Mouse (Mus musculus) heart, embryonic 12.5 days (tissue): ENCODE results near the gene 2210016F16Rik. TPM values are rescaled to one million over a fixed set of nuclear protein-coding genes. Genes with fewer than 3 reads are reported as not detected.
A peak's percentile ranks its signal among the peaks of the same experiment; 100 is the strongest.
"Not testable (repeated sequence)": the region's sequence is repeated elsewhere in the genome, so short reads cannot be mapped to it uniquely, and the experiment has no call there.

ENCODE experiments used
- ATAC-seq: fragments of 200-750 bp; cut with Nextera tagmentation; 2 replicates; pipeline ENCODE4 v1.8.0; 2017; ENCODE audit warnings: moderate TSS enrichment, moderate library complexity; ENCODE audit not compliant: insufficient number of reproducible peaks, low FRiP score
- H3K27ac ChIP-seq: fragments of 300-500 bp; sonication (generic); 2 replicates; pipeline ENCODE4 v1.5.1; 2016; ENCODE audit warnings: mild to moderate bottlenecking, moderate library complexity; ENCODE audit not compliant: poor library complexity, severe bottlenecking
- H3K27me3 ChIP-seq: fragments of 300-500 bp; sonication (generic); replicated peaks from 2 replicates; pipeline ENCODE4 v1.6.1; 2016; ENCODE audit warnings: mild to moderate bottlenecking, moderate library complexity
- H3K36me3 ChIP-seq: fragments of 300-500 bp; sonication (generic); 2 replicates; pipeline ENCODE4 v1.6.1; 2016; ENCODE audit warnings: mild to moderate bottlenecking, moderate library complexity
- H3K4me1 ChIP-seq: fragments of 300-500 bp; sonication (generic); replicated peaks from 2 replicates; pipeline ENCODE4 v1.6.1; 2016; ENCODE audit warnings: mild to moderate bottlenecking
- H3K4me2 ChIP-seq: fragments of 300-500 bp; sonication (generic); 2 replicates; pipeline ENCODE4 v1.6.1; 2016; ENCODE audit warnings: mild to moderate bottlenecking, moderate library complexity
- H3K4me3 ChIP-seq: fragments of 300-500 bp; sonication (generic); 2 replicates; pipeline ENCODE4 v1.5.1; 2016; ENCODE audit warnings: mild to moderate bottlenecking
- H3K9ac ChIP-seq: fragments of 300-500 bp; sonication (generic); 2 replicates; pipeline ENCODE4 v1.6.1; 2016; ENCODE audit warnings: mild to moderate bottlenecking, moderate library complexity
- H3K9me3 ChIP-seq: fragments of 300-500 bp; sonication (generic); replicated peaks from 2 replicates; pipeline ENCODE4 v1.6.1; 2016; ENCODE audit warnings: mild to moderate bottlenecking, moderate library complexity
- WGBS: fragments of 180-500 bp; shearing (Covaris S2); methylation state at CpG from one replicate; pipeline ENCODE4 v1.1.7; 2016; 5-methylcytosine and 5-hydroxymethylcytosine counted together
- polyA plus RNA-seq: library from polyadenylated mRNA; unstranded; fragments of >200 nt; fragmentation: Nextera tagmentation; extraction: Ambion mirVana; gene quantifications from 2 replicates; pipeline ENCODE4 v1.2.1, GENCODE M21; 2016

2210016F16Rik gene
- polyA plus RNA-seq, 1 experiment from 2014 or later, result 30.5 TPM

DNA sequence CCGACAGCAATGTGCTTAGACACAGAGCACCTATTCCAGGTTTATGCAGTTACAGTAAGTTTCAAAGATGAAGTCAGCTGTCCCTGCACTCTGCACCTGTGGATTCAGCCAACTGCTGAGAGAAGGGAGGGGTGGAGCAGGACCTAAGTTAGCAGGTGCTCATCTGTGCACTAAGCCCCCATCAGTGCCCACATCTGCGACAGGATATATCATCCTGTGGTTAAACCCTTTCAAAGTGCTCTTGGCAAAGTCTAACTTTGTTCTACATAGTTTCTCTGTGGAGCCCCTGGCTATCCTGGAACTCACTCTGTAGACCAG, 11.9 kb downstream of the 2210016F16Rik start:
- no peaks in the 10 kb centered on the region for H3K4me1 ChIP-seq
- no peak overlapping the region for H3K9ac ChIP-seq
- H3K27ac ChIP-seq, result no peak overlapping the region
- 79% methylated on average over 2 of the region's 2 CpGs for WGBS
- H3K4me3 ChIP-seq, result no peak overlapping the region
- H3K36me3 ChIP-seq, result no peaks in the 10 kb centered on the region
- H3K4me2 ChIP-seq, result no peak overlapping the region
- ATAC-seq, result no peak
- H3K9me3 ChIP-seq, result peaks cover 10% of the 10 kb centered on the region; the same call in 1 of the 2 replicates
- H3K27me3 ChIP-seq, result no peaks in the 10 kb centered on the region

DNA sequence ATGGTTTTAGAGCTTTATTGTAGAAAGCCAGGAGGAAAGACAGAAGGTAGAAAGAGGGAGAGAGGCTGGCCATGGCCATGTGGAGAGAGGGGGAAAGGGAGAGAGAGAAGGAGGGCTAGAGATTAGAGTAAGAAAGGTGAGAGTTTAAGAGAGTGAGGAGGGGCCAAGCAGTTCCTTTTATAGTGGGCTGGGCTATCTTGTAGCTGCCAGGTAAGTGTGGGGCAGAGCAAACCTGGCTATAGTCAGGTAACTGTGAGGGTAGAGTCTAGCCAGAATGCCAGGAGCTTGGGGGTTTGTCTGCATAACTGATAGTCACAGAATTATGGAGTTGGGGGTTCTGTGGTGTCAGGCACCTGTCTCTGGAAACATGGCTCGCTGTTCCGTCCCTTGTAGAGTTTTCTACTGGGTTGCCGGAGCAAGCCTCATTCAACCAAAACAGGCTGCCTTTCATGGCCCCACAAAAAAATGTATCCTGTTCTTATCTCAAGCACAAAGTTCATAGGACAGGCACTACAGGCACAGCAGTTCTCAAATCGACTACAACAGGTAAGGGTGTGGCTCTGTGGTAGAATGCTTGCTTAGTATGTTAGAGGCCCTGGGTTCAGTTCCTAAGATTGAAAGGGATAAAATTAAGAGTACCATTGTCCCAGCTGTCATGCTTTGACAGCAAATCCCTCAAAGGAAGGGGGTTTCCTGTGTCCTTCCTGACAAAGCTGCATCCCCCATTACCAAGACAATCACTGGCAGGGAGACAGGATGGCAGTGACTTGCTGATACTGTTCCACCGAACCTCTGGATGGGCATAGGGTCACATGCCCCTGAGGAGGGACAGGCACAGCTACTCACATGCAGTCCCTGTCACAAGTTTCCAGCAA, 12.5 kb downstream of the 2210016F16Rik start:
- H3K4me3 ChIP-seq, result no peak overlapping the region
- H3K36me3 ChIP-seq, result no peaks in the 10 kb centered on the region
- ATAC-seq, result no peak
- no peaks in the 10 kb centered on the region for H3K27me3 ChIP-seq
- no peak overlapping the region for H3K27ac ChIP-seq
- H3K9me3 ChIP-seq, result peaks cover 10% of the 10 kb centered on the region; the same call in 1 of the 2 replicates
- H3K9ac ChIP-seq, result no peak overlapping the region
- no peak overlapping the region for H3K4me2 ChIP-seq
- 75% methylated on average over 5 of the region's 5 CpGs for WGBS
- no peaks in the 10 kb centered on the region for H3K4me1 ChIP-seq

DNA sequence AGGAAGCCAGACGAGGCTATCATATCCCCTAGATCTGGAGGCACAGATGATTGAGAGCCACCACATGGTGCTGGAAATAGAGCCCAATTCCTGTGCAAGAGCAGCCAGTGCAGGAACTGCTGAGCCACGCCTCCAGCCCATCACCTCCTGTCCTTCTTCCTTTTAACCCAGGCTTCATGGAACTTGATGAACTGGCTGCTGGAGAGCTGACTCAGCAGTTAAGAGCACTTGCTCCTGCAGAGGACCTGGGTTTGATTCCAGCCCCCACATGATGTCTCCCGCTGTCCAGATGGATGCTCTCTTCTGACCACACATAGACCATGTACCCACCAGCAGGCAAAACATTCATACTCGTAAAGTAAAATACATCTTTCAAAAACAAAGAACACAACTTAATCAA, 16.2 kb downstream of the 2210016F16Rik start:
- Histone ChIP-seq H3K4me2 (no peak overlapping the region), H3K4me1 (no peaks in the 10 kb centered on the region), H3K36me3 (no peaks in the 10 kb centered on the region), H3K9ac (no peak overlapping the region), H3K27me3 (no peaks in the 10 kb centered on the region), H3K4me3 (no peak overlapping the region), H3K9me3 (0 out of 2 replicates have a peak, but pooled peaks cover 3% of the 10 kb centered on the region), H3K27ac (no peak overlapping the region)
- ATAC-seq, result no peak
- WGBS, result 65% methylated on average over 4 of the region's 4 CpGs

DNA sequence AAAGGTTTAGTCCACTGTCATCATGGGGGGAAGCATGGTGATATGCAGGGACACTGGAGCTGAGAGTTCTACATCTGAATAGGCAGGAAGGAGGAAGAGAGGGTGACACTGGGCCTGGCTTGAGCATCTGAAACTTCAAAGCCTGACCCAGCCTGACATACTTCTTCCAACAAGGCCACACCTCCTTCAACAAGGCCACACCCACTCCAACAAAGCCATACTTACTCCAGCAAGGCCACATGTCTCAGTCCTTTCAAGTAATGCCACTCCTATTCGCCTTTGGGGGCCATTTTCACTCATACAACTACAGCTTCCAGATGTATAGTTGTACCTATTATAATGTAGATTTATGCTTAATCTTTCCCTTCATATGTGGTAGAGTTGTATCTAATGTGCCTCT, 17.4 kb downstream of the 2210016F16Rik start:
- WGBS, result 61% methylated on average over 1 of the region's 1 CpGs
- Histone ChIP-seq H3K4me3 (no peak overlapping the region), H3K9ac (no peak overlapping the region), H3K36me3 (no peaks in the 10 kb centered on the region), H3K4me2 (no peak overlapping the region), H3K4me1 (no peaks in the 10 kb centered on the region), H3K27ac (no peak overlapping the region), H3K27me3 (no peaks in the 10 kb centered on the region), H3K9me3 (0 out of 2 replicates have a peak, but pooled peaks cover 7% of the 10 kb centered on the region)
- ATAC-seq, result no peak

DNA sequence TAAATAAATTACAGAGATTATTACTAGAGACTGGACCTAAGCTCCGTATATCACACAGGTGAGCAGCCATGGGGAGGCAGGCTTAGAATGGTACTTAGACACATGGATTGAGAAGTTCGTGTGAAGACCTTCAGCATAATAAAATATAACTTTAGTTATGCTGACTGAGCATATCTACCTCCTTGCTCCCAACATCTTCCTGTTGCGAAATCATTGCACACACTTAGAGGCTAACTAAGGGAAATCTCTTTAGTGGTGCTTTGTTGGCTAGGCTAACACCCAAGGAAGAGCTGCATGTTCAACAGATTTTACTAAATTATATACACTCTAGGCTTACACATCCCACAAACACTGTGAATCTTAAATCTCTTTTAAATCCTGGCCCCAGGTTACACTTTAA, 18.7 kb downstream of the 2210016F16Rik start:
- H3K27ac ChIP-seq, result no peak overlapping the region
- H3K4me3 ChIP-seq, result no peak overlapping the region
- 83% methylated on average over 3 of the region's 3 CpGs for WGBS
- H3K9ac ChIP-seq, result no peak overlapping the region
- no peaks in the 10 kb centered on the region for H3K27me3 ChIP-seq
- H3K9me3 ChIP-seq, result 0 out of 2 replicates have a peak, but pooled peaks cover 10% of the 10 kb centered on the region
- ATAC-seq, result no peak
- H3K36me3 ChIP-seq, result no peaks in the 10 kb centered on the region
- no peak overlapping the region for H3K4me2 ChIP-seq
- no peaks in the 10 kb centered on the region for H3K4me1 ChIP-seq

DNA sequence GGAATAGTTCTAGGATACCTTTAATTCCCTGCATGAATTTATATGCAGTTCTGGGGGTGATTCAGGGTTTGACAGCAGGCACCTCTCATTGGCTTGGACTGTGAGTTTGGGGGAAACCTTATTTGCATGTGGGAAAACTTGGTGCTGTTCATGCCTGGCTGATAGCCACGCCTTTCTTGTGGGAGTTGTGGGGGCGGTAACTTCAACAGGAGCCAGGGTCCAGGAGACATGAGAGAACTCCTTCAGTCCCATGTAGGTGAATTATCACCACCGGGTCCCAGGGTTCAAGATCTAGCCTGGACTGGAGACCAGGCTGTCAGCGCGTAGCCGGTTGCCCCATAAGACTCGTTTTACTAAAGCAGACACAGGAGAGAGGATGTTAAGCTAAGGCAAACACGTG, 19.8 kb downstream of the 2210016F16Rik start:
- not testable (repeated sequence) for H3K36me3 ChIP-seq, H3K4me2 ChIP-seq, H3K4me1 ChIP-seq, H3K27me3 ChIP-seq, H3K9me3 ChIP-seq, H3K9ac ChIP-seq, H3K27ac ChIP-seq, H3K4me3 ChIP-seq, ATAC-seq
- WGBS, result 80% methylated on average over 8 of the region's 8 CpGs

DNA sequence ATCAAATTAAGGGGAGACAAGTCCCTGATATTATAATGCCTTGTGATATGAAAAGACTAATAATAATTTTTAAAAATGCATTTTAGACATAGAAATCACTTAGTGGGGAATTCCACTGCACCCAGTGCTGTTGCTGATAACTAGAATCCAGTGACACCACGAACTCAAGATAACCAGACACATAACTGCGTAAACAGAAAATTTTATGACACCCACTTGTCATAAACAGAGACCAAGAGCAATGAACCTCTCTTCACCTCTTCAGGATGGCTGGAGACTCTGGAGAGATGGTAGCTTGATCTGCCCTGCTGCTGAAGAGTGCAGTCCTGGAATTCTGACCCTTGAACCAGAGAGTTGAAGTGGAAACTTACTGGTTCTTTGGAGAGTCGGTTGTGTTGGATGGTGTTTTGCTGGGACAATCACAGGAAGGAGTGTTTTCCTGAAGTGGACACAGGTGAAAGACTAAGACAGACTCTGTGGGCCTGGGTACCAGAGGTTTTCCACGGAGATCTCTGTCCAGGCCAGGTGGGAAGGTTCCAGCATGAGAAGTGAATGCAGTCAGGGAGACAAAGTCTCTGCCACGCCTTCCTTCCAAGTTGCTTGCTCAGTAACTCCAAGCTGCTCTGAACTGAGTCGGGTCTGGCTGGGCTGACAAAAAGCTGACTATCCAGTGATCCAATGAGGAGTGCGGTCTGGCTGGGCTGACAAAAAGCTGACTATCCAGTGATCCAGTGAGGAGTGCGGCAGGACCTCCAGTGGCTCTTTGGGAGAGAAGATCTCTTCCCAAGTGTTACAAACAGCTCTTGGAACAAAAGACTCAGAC, 20.5 kb downstream of the 2210016F16Rik start:
- Histone ChIP-seq H3K4me2 (no peak overlapping the region), H3K27ac (no peak overlapping the region), H3K27me3 (no peaks in the 10 kb centered on the region), H3K36me3 (no peaks in the 10 kb centered on the region), H3K9me3 (0 out of 2 replicates have a peak, but pooled peaks cover 10% of the 10 kb centered on the region), H3K4me1 (no peaks in the 10 kb centered on the region), H3K9ac (0 out of 2 replicates have a peak overlapping the region, but pooled peaks have one; percentile 3), H3K4me3 (no peak overlapping the region)
- no peak for ATAC-seq
- WGBS, result 73% methylated on average over 8 of the region's 8 CpGs

DNA sequence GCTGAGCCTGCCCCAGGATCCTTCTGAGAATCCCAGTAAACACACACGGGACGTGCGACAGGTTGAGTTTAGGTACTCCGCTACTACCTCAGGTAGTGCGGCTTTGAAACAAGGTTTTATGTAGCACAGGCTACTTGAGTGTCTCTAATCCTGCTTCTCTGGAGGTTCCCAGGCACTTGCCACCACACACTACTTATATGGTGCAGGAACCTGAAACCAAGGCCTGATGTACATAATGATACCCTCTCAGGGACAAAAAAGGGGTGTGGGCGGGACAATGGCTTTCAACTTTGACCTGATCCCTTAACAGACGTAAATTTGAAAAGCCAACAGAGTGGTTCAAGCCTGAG, 25.7 kb downstream of the 2210016F16Rik start:
- H3K9me3 ChIP-seq, result 0 out of 2 replicates have a peak, but pooled peaks cover 10% of the 10 kb centered on the region
- no peaks in the 10 kb centered on the region for H3K27me3 ChIP-seq
- H3K27ac ChIP-seq, result no peak overlapping the region
- H3K4me2 ChIP-seq, result peak overlapping the region; percentile 94
- H3K4me1 ChIP-seq, result no peaks in the 10 kb centered on the region
- 7% methylated on average over 7 of the region's 7 CpGs for WGBS
- H3K9ac ChIP-seq, result peak overlapping the region; percentile 52; the same call in 1 of the 2 replicates
- ATAC-seq, result peak; percentile 56
- H3K4me3 ChIP-seq, result peak overlapping the region; percentile 76
- H3K36me3 ChIP-seq, result no peaks in the 10 kb centered on the region

DNA sequence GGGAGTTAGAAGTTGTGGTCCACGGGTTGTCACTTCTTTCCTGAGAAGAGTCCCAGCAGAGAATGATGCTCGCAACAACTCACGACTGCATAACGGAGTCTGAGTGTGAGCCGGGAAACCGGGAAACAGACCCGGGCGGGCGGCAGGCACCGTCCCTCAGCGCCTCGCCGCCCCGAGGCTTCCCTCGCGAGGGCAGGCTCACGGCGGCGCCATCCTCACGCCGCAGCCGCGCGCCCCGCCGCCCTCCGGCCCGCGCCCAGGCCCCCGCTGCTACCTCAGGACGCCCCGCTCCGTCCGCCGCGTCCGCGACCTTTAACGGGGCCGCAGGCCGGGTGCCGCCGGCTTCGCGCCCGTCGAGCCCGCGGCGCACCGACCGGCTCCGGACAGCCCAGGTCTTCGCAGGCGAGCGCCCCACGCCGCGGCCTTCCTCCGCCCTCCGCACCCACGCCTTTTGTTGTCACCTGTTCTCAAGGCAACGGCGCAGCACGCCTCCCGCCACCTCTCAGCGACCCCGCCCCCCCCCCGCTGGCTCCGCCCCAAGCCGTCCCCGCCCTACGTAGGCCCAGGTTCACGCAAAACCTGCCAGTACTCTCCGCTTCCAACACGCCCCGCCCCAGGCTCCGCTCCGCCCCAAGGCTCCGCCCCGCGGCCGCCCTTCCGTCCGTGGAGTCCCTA, 26.3 kb downstream of the 2210016F16Rik start, which contains the start of gene Kif27:
TSS of gene Kif27 (minus strand) at position 494 of the 675 bp plus-strand sequence.
- Histone ChIP-seq H3K9ac (peak within 1 kb of the TSS; percentile 69), H3K27me3 (no peaks in the 10 kb centered on the region), H3K36me3 (no peaks in the 10 kb centered on the region), H3K4me3 (peak within 1 kb of the TSS; percentile 76), H3K9me3 (0 out of 2 replicates have a peak, but pooled peaks cover 7% of the 10 kb centered on the region), H3K4me1 (no peaks in the 10 kb centered on the region), H3K27ac (no peak within 1 kb of the TSS; the same call in 1 of the 2 replicates), H3K4me2 (peak within 1 kb of the TSS; percentile 94)
- 1% methylated on average over 77 of the region's 85 CpGs for WGBS
- peak; percentile 97 for ATAC-seq

DNA sequence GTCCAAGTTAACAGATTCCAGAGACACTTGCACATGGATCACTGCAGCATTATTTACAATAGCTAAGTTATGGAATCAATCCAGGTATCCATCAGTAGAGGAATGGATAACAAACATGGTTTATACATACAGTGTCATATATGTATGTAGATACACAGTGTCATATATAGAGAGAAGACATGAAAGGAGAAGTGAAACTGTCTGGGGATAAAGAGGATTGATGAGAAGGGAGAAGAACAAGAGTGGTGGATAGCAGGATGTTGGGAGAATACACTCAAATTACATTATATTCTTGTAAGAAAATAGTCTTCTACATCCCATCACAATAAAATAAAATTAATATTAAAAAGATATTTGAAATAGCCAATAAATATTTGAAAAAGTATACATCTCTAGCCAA, 32.0 kb downstream of the 2210016F16Rik start:
- no peak for ATAC-seq
- Histone ChIP-seq H3K4me3 (no peak overlapping the region), H3K27me3 (no peaks in the 10 kb centered on the region), H3K27ac (no peak overlapping the region), H3K9me3 (no peaks in the 10 kb centered on the region), H3K9ac (no peak overlapping the region), H3K36me3 (no peaks in the 10 kb centered on the region), H3K4me2 (no peak overlapping the region), H3K4me1 (no peaks in the 10 kb centered on the region)

DNA sequence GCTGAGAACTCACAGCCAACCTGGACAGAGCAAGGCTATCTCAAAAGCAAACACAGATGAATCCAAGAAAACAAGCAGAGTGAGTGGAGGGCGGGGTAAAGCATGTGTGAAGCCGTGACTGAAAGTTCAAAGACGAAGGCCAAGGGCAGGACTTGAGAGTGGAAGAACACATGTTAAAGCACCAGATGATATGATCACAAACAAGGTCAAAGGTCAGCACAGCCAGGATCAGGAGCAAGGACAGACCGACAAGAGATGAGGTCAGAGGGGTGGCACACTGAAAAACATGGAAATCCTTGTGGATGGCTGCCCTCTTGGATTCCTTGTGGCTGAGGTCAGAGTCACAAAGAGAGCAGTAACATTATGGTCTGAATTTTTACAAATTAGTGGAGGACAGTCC, 34.4 kb downstream of the 2210016F16Rik start:
- ATAC-seq, result no peak
- 42% methylated on average over 4 of the region's 4 CpGs for WGBS
- no peaks in the 10 kb centered on the region for H3K27me3 ChIP-seq
- H3K9me3 ChIP-seq, result 0 out of 2 replicates have a peak, but pooled peaks cover 2% of the 10 kb centered on the region
- H3K4me3 ChIP-seq, result no peak overlapping the region
- no peaks in the 10 kb centered on the region for H3K4me1 ChIP-seq
- H3K9ac ChIP-seq, result no peak overlapping the region
- H3K27ac ChIP-seq, result no peak overlapping the region
- H3K4me2 ChIP-seq, result no peak overlapping the region
- H3K36me3 ChIP-seq, result no peaks in the 10 kb centered on the region
